Mouse (Mus musculus) MEL (cell line): ENCODE measurements around the gene Tmtc2. TPM values are rescaled to one million over a fixed set of nuclear protein-coding genes. Genes with fewer than 3 reads are reported as not detected.

Experiments used
- DNase-seq: peaks from one replicate; pipeline ENCODE4 v3.0.0; 2011; ENCODE audit warnings: low read depth, low spot score
- H3K27ac ChIP-seq: 2 replicates; pipeline ENCODE4 v1.5.1; 2012; ENCODE audit warnings: low read depth, mild to moderate bottlenecking, control low read depth, low read length, moderate library complexity; ENCODE audit not compliant: control insufficient read depth
- H3K27me3 ChIP-seq, 2 experiments: fragments of 150-350 bp in 1 of 2; sonication (generic) in 1 of 2; 2 replicates each; pipeline ENCODE4 v1.6.1; 2012; ENCODE audit warnings: low read length in 2 of 2, mild to moderate bottlenecking in 2 of 2, improper control_type of control experiment in 1 of 2, moderate library complexity in 1 of 2; ENCODE audit not compliant: insufficient read depth in 2 of 2, control insufficient read depth in 1 of 2
- H3K36me3 ChIP-seq, 2 experiments: 2 replicates each; pipeline ENCODE4 v1.6.1; 2012 to 2014; ENCODE audit warnings: low read length in 2 of 2, improper control_type of control experiment in 1 of 2, inconsistent platforms in 1 of 2, mild to moderate bottlenecking in 1 of 2; ENCODE audit not compliant: insufficient read depth in 2 of 2, control insufficient read depth in 1 of 2
- H3K4me1 ChIP-seq, 2 experiments: fragments of 150-350 bp in 1 of 2; sonication (generic) in 1 of 2; 2 replicates each; pipeline ENCODE4 v1.6.1; 2012; ENCODE audit warnings: low read length in 2 of 2, improper control_type of control experiment in 1 of 2, mild to moderate bottlenecking in 1 of 2; ENCODE audit not compliant: insufficient read depth in 2 of 2, control insufficient read depth in 1 of 2
- H3K4me3 ChIP-seq, 2 experiments: fragments of 150-350 bp in 1 of 2; sonication (generic) in 1 of 2; 2 replicates each; pipeline ENCODE4 v1.5.1; 2012; ENCODE audit warnings: low read depth in 2 of 2, low read length in 2 of 2, mild to moderate bottlenecking in 2 of 2, moderate library complexity in 2 of 2, control low read depth in 1 of 2, improper control_type of control experiment in 1 of 2; ENCODE audit not compliant: control insufficient read depth in 1 of 2, insufficient read depth in 1 of 2
- H3K79me2 ChIP-seq: 2 replicates; pipeline ENCODE4 v1.6.1; 2012; ENCODE audit warnings: mild to moderate bottlenecking, low read length, moderate library complexity; ENCODE audit not compliant: control insufficient read depth, poor library complexity, insufficient read depth
- H3K9ac ChIP-seq: 2 replicates; pipeline ENCODE4 v1.6.1; 2012; ENCODE audit warnings: low read depth, mild to moderate bottlenecking, control low read depth, low read length, moderate library complexity; ENCODE audit not compliant: control insufficient read depth, poor library complexity, severe bottlenecking
- H3K9me3 ChIP-seq: fragments of 150-350 bp; sonication (generic); replicated peaks from 2 replicates; pipeline ENCODE4 v1.6.1; 2012; ENCODE audit warnings: mild to moderate bottlenecking, low read length, improper control_type of control experiment, moderate library complexity; ENCODE audit not compliant: insufficient read depth
- CHD1 ChIP-seq: IDR thresholded peaks from 2 replicates; pipeline ENCODE4 v1.6.1; 2012; ENCODE audit warnings: low read depth, mild to moderate bottlenecking, inconsistent platforms, low read length, improper control_type of control experiment
- E2F4 ChIP-seq: IDR thresholded peaks from 2 replicates; pipeline ENCODE4 v1.6.1; 2011; ENCODE audit warnings: low read depth, low read length, improper control_type of control experiment, borderline replicate concordance
- EP300 ChIP-seq, 2 experiments: IDR thresholded peaks; 2 replicates each; pipeline ENCODE4 v1.6.1; 2011; ENCODE audit warnings: improper control_type of control experiment in 2 of 2, low read length in 2 of 2, low read depth in 1 of 2, mild to moderate bottlenecking in 1 of 2
- ETS1 ChIP-seq: IDR thresholded peaks from 2 replicates; pipeline ENCODE4 v1.6.1; 2012; ENCODE audit warnings: low read depth, mild to moderate bottlenecking, inconsistent platforms, low read length, improper control_type of control experiment, moderate library complexity
- GABPA ChIP-seq: IDR thresholded peaks from 2 replicates; pipeline ENCODE4 v1.6.1; 2012; ENCODE audit warnings: low read depth, mild to moderate bottlenecking, inconsistent platforms, low read length, improper control_type of control experiment, moderate library complexity
- GATA1 ChIP-seq: IDR thresholded peaks from 2 replicates; pipeline ENCODE4 v1.6.1; 2011; ENCODE audit warnings: low read depth, low read length, improper control_type of control experiment
- HCFC1 ChIP-seq: IDR thresholded peaks from 2 replicates; pipeline ENCODE4 v1.6.1; 2012; ENCODE audit warnings: low read depth, mild to moderate bottlenecking, inconsistent platforms, low read length, improper control_type of control experiment, moderate library complexity
- JUND ChIP-seq: IDR thresholded peaks from 2 replicates; pipeline ENCODE4 v1.6.1; 2011; ENCODE audit warnings: low read depth, mild to moderate bottlenecking, improper control_type of control experiment, low read length
- MAFK ChIP-seq: IDR thresholded peaks from 2 replicates; pipeline ENCODE4 v1.6.1; 2011; ENCODE audit warnings: low read depth, mild to moderate bottlenecking, low read length, improper control_type of control experiment, borderline replicate concordance
- MXI1 ChIP-seq: IDR thresholded peaks from 2 replicates; pipeline ENCODE4 v1.6.1; 2011; ENCODE audit warnings: mild to moderate bottlenecking, low read depth, low read length, improper control_type of control experiment
- NELFE ChIP-seq: IDR thresholded peaks from 2 replicates; pipeline ENCODE4 v1.6.1; 2011; ENCODE audit warnings: low read depth, low read length, improper control_type of control experiment
- POLR2AphosphoS2 ChIP-seq: IDR thresholded peaks from 2 replicates; pipeline ENCODE4 v1.6.1; 2011; ENCODE audit warnings: low read length, improper control_type of control experiment
- RAD21 ChIP-seq: IDR thresholded peaks from 2 replicates; pipeline ENCODE4 v1.6.1; 2011; ENCODE audit warnings: mild to moderate bottlenecking, low read depth, low read length, improper control_type of control experiment
- RCOR1 ChIP-seq: IDR thresholded peaks from 2 replicates; pipeline ENCODE4 v1.6.1; 2012; ENCODE audit warnings: low read depth, mild to moderate bottlenecking, inconsistent platforms, low read length, improper control_type of control experiment
- SIN3A ChIP-seq: IDR thresholded peaks from 2 replicates; pipeline ENCODE4 v1.6.1; 2012; ENCODE audit warnings: low read length, improper control_type of control experiment, inconsistent platforms
- TAL1 ChIP-seq: IDR thresholded peaks from 2 replicates; pipeline ENCODE4 v1.6.1; 2012; ENCODE audit warnings: mild to moderate bottlenecking, inconsistent platforms, low read length, moderate library complexity, mixed read lengths
- TBP ChIP-seq: IDR thresholded peaks from 2 replicates; pipeline ENCODE4 v1.8.0; 2011; ENCODE audit warnings: low read depth, low read length, improper control_type of control experiment
- TCF12 ChIP-seq: IDR thresholded peaks from 2 replicates; pipeline ENCODE4 v1.6.1; 2014; ENCODE audit warnings: low read depth, mild to moderate bottlenecking, inconsistent platforms, low read length, improper control_type of control experiment, moderate library complexity
- UBTF ChIP-seq: IDR thresholded peaks from 2 replicates; pipeline ENCODE4 v1.6.1; 2012; ENCODE audit warnings: low read depth, mild to moderate bottlenecking, inconsistent platforms, low read length, improper control_type of control experiment, moderate library complexity, borderline replicate concordance; ENCODE audit not compliant: insufficient read depth
- USF1 ChIP-seq: IDR thresholded peaks from 2 replicates; pipeline ENCODE4 v1.6.1; 2014; ENCODE audit warnings: low read depth, mild to moderate bottlenecking, inconsistent platforms, low read length, improper control_type of control experiment, moderate library complexity
- ZC3H11A ChIP-seq: IDR thresholded peaks from 2 replicates; pipeline ENCODE4 v1.6.1; 2012; ENCODE audit warnings: low read depth, mild to moderate bottlenecking, inconsistent platforms, low read length, improper control_type of control experiment
- ZMIZ1 ChIP-seq: IDR thresholded peaks from 2 replicates; pipeline ENCODE4 v1.6.1; 2012; ENCODE audit warnings: low read depth, mild to moderate bottlenecking, inconsistent platforms, low read length, improper control_type of control experiment, moderate library complexity
- ZNF384 ChIP-seq: IDR thresholded peaks from 2 replicates; pipeline ENCODE4 v1.6.1; 2012; ENCODE audit warnings: low read depth, mild to moderate bottlenecking, inconsistent platforms, low read length, improper control_type of control experiment
- polyA plus RNA-seq, 2 experiments: library from polyadenylated mRNA; stranded (reverse) in 1 of 2; unstranded in 1 of 2; fragments of >175 nt in 1 of 2; fragments of >200 nt in 1 of 2; gene quantifications; 2 replicates each; pipeline versions ENCODE4 v1.2.1 to v1.2.4; 2012; ENCODE audit warnings: low replicate concordance in 2 of 2, low read depth in 1 of 2; ENCODE audit not compliant: insufficient read length in 2 of 2, insufficient read depth in 1 of 2, missing spikeins in 1 of 2
- total RNA-seq: library from RNA; depleted of rRNA; stranded (reverse); fragments of 300-350 nt; gene quantifications from 2 replicates; pipeline ENCODE4 v1.2.3, GENCODE M21; 2012

Tmtc2 gene
- total and polyA plus RNA-seq, 3 experiments = not detected

- Histone ChIP-seq H3K36me3 (no peaks in the 10 kb centered on the region), H3K27ac (no peak overlapping the region), H3K4me3 (no peak overlapping the region), H3K27me3 (no peaks in the 10 kb centered on the region), H3K4me1 (no peaks in the 10 kb centered on the region), H3K9ac (no peak overlapping the region), H3K9me3 (no peaks in the 10 kb centered on the region), H3K79me2 (no peaks in the 10 kb centered on the region)
- DNase-seq = no peak
- no peak for TF ChIP-seq ZMIZ1
- no peak for TF ChIP-seq EP300 (IDR thresholded peaks at IDR 0.05; ENCODE audit: low read depth in 1 of 2, low read length in 2 of 2)
- no peak for TF ChIP-seq ETS1
- TF ChIP-seq SIN3A = no peak
- no peak for TF ChIP-seq CHD1
- no peak for TF ChIP-seq UBTF
- TF ChIP-seq HCFC1 = no peak
- no peak for TF ChIP-seq MXI1
- no peak for TF ChIP-seq USF1
- TF ChIP-seq TBP = no peak
Observed at GRCm38 (mm10) chr10:105189746-105190145, 384.5 kb downstream of the Tmtc2 start.

- TF ChIP-seq TCF12 (no peak), NELFE (no peak), ZMIZ1 (no peak), RCOR1 (no peak), E2F4 (no peak), SIN3A (no peak), GABPA (no peak), ZC3H11A (no peak), CHD1 (no peak), JUND (no peak), GATA1 (no peak), TAL1 (no peak), MAFK (no peak), ZNF384 (no peak), HCFC1 (no peak), POLR2AphosphoS2 (no peak), USF1 (no peak), RAD21 (no peak)
- no peaks in the 10 kb centered on the region for H3K9me3 ChIP-seq
- H3K9ac ChIP-seq = no peak overlapping the region
- H3K4me1 ChIP-seq = no peaks in the 10 kb centered on the region
- no peak overlapping the region for H3K27ac ChIP-seq
- H3K27me3 ChIP-seq = no peaks in the 10 kb centered on the region
- H3K36me3 ChIP-seq = no peaks in the 10 kb centered on the region
- no peak for DNase-seq
- H3K79me2 ChIP-seq = no peaks in the 10 kb centered on the region
- no peak overlapping the region for H3K4me3 ChIP-seq
Observed at GRCm38 (mm10) chr10:105186636-105187035, 387.6 kb downstream of the Tmtc2 start.
